Mouse (Mus musculus): ENCODE measurements at regions not wholly inside any gene's neighbourhood (a gene's known extent, or its start where the extent isn't known, plus 50 kb on each side); places are given as distances from the start of the nearest gene placed in this dataset.

GRCm38 (mm10) chr1:76025389-76025788 lies 479.3 kb downstream of the Slc4a3 start:
- H3K27me3 ChIP-seq (ENCODE audit: control insufficient read depth, insufficient read depth, low read length): no peaks in the 10 kb centered on the region
- H3K27ac ChIP-seq (ENCODE audit: insufficient read depth, low read depth, low read length): no peak overlapping the region
- no peak overlapping the region for H3K4me3 ChIP-seq (ENCODE audit: low read depth, low read length)
- 43% methylated on average over 4 of the region's 4 CpGs for WGBS
- no peaks in the 10 kb centered on the region for H3K4me1 ChIP-seq (ENCODE audit: control insufficient read depth, insufficient read depth, insufficient read length, low read length)
- H3K36me3 ChIP-seq (ENCODE audit: control insufficient read depth, insufficient read depth, low read length): no peaks in the 10 kb centered on the region
- TF ChIP-seq CTCF (IDR thresholded peaks at IDR 0.05; ENCODE audit: extremely low read depth, insufficient read length, insufficient replicate concordance, low read depth, low read length) (no peak), POLR2A (IDR thresholded peaks at IDR 0.05; ENCODE audit: low read depth, low read length) (no peak)

- H3K27ac ChIP-seq (ENCODE audit: insufficient read depth, low read depth, low read length): no peak overlapping the region
- no peaks in the 10 kb centered on the region for H3K36me3 ChIP-seq (ENCODE audit: control insufficient read depth, insufficient read depth, low read length)
- no peak overlapping the region for H3K4me3 ChIP-seq (ENCODE audit: low read depth, low read length)
- no peaks in the 10 kb centered on the region for H3K4me1 ChIP-seq (ENCODE audit: control insufficient read depth, insufficient read depth, insufficient read length, low read length)
- no peak for TF ChIP-seq CTCF (IDR thresholded peaks at IDR 0.05; ENCODE audit: extremely low read depth, insufficient read length, insufficient replicate concordance, low read depth, low read length)
- no peak for TF ChIP-seq POLR2A (IDR thresholded peaks at IDR 0.05; ENCODE audit: low read depth, low read length)
- no peaks in the 10 kb centered on the region for H3K27me3 ChIP-seq (ENCODE audit: control insufficient read depth, insufficient read depth, low read length)
- WGBS: 88% methylated on average over 1 of the region's 1 CpGs
These were observed 483.0 kb downstream of the Slc4a3 start for GRCm38 (mm10) chr1:76029059-76029458.

GRCm38 (mm10) chr1:76031171-76031922 lies 485.3 kb downstream of the Slc4a3 start:
- 46% methylated on average over 11 of the region's 11 CpGs for WGBS
- no peaks in the 10 kb centered on the region for H3K27me3 ChIP-seq (ENCODE audit: control insufficient read depth, insufficient read depth, low read length)
- H3K4me3 ChIP-seq (ENCODE audit: low read depth, low read length): no peak overlapping the region
- H3K4me1 ChIP-seq (ENCODE audit: control insufficient read depth, insufficient read depth, insufficient read length, low read length): no peaks in the 10 kb centered on the region
- no peak overlapping the region for H3K27ac ChIP-seq (ENCODE audit: insufficient read depth, low read depth, low read length)
- no peaks in the 10 kb centered on the region for H3K36me3 ChIP-seq (ENCODE audit: control insufficient read depth, insufficient read depth, low read length)
- TF ChIP-seq CTCF (IDR thresholded peaks at IDR 0.05; ENCODE audit: extremely low read depth, insufficient read length, insufficient replicate concordance, low read depth, low read length): no peak
- no peak for TF ChIP-seq POLR2A (IDR thresholded peaks at IDR 0.05; ENCODE audit: low read depth, low read length)

- H3K36me3 ChIP-seq (ENCODE audit: control insufficient read depth, insufficient read depth, low read length): no peaks in the 10 kb centered on the region
- H3K27me3 ChIP-seq (ENCODE audit: control insufficient read depth, insufficient read depth, low read length): no peaks in the 10 kb centered on the region
- no peaks in the 10 kb centered on the region for H3K4me1 ChIP-seq (ENCODE audit: control insufficient read depth, insufficient read depth, insufficient read length, low read length)
- no peak overlapping the region for H3K27ac ChIP-seq (ENCODE audit: insufficient read depth, low read depth, low read length)
- 54% methylated on average over 4 of the region's 4 CpGs for WGBS
- TF ChIP-seq POLR2A (IDR thresholded peaks at IDR 0.05; ENCODE audit: low read depth, low read length): no peak
- no peak for TF ChIP-seq CTCF (IDR thresholded peaks at IDR 0.05; ENCODE audit: extremely low read depth, insufficient read length, insufficient replicate concordance, low read depth, low read length)
- H3K4me3 ChIP-seq (ENCODE audit: low read depth, low read length): no peak overlapping the region
These were observed 485.8 kb downstream of the Slc4a3 start for GRCm38 (mm10) chr1:76031923-76032285.

- Histone ChIP-seq H3K4me1 (ENCODE audit: control insufficient read depth, insufficient read depth, insufficient read length, low read length) (no peaks in the 10 kb centered on the region), H3K27ac (ENCODE audit: insufficient read depth, low read depth, low read length) (no peak overlapping the region), H3K27me3 (ENCODE audit: control insufficient read depth, insufficient read depth, low read length) (no peaks in the 10 kb centered on the region), H3K4me3 (ENCODE audit: low read depth, low read length) (no peak overlapping the region), H3K36me3 (ENCODE audit: control insufficient read depth, insufficient read depth, low read length) (no peaks in the 10 kb centered on the region)
- TF ChIP-seq POLR2A (IDR thresholded peaks at IDR 0.05; ENCODE audit: low read depth, low read length): no peak
- TF ChIP-seq CTCF (IDR thresholded peaks at IDR 0.05; ENCODE audit: extremely low read depth, insufficient read length, insufficient replicate concordance, low read depth, low read length): no peak
- 80% methylated on average over 3 of the region's 3 CpGs for WGBS
These were observed 486.6 kb downstream of the Slc4a3 start for GRCm38 (mm10) chr1:76032626-76033025.

GRCm38 (mm10) chr1:76036316-76036715 lies 490.2 kb downstream of the Slc4a3 start:
- Histone ChIP-seq H3K36me3 (ENCODE audit: control insufficient read depth, insufficient read depth, low read length) (no peaks in the 10 kb centered on the region), H3K27ac (ENCODE audit: insufficient read depth, low read depth, low read length) (no peak overlapping the region), H3K27me3 (ENCODE audit: control insufficient read depth, insufficient read depth, low read length) (no peaks in the 10 kb centered on the region), H3K4me3 (ENCODE audit: low read depth, low read length) (no peak overlapping the region), H3K4me1 (ENCODE audit: control insufficient read depth, insufficient read depth, insufficient read length, low read length) (no peaks in the 10 kb centered on the region)
- TF ChIP-seq POLR2A (IDR thresholded peaks at IDR 0.05; ENCODE audit: low read depth, low read length) (no peak), CTCF (IDR thresholded peaks at IDR 0.05; ENCODE audit: extremely low read depth, insufficient read length, insufficient replicate concordance, low read depth, low read length) (no peak)
- WGBS: 54% methylated on average over 3 of the region's 3 CpGs

- Histone ChIP-seq H3K36me3 (ENCODE audit: control insufficient read depth, insufficient read depth, low read length) (no peaks in the 10 kb centered on the region), H3K27me3 (ENCODE audit: control insufficient read depth, insufficient read depth, low read length) (no peaks in the 10 kb centered on the region), H3K4me3 (ENCODE audit: low read depth, low read length) (no peak overlapping the region), H3K4me1 (ENCODE audit: control insufficient read depth, insufficient read depth, insufficient read length, low read length) (no peaks in the 10 kb centered on the region), H3K27ac (ENCODE audit: insufficient read depth, low read depth, low read length) (no peak overlapping the region)
- 66% methylated on average over 4 of the region's 4 CpGs for WGBS
- TF ChIP-seq CTCF (IDR thresholded peaks at IDR 0.05; ENCODE audit: extremely low read depth, insufficient read length, insufficient replicate concordance, low read depth, low read length) (no peak), POLR2A (IDR thresholded peaks at IDR 0.05; ENCODE audit: low read depth, low read length) (no peak)
These were observed 493.1 kb downstream of the Slc4a3 start for GRCm38 (mm10) chr1:76039029-76039655.
